Mouse (Mus musculus) heart, postnatal 4 days (tissue): ENCODE measurements around the gene Ino80d. TPM values are rescaled to one million over a fixed set of nuclear protein-coding genes. Genes with fewer than 3 reads are reported as not detected.

Experiments used
- DNase-seq: peaks from one replicate; pipeline ENCODE4 v3.0.0; 2021
- microRNA-seq, 2 experiments: library from miRNA; unstranded; fragments of <30 nt; microRNA quantifications; one replicate each; pipeline ENCODE4 v1.2.0; 2021 to 2022
- total RNA-seq, 2 experiments: library from RNA; stranded (reverse); gene quantifications; 2 replicates each; pipeline ENCODE4 v1.2.3; 2021

Gene Ino80d
- total RNA-seq, 2 experiments from 2014 or later, result 26.0 to 27.3 TPM

GRCm38 (mm10) chr1:62909126-62909525, 205.3 kb downstream of the Ino80d start:
- no peak for DNase-seq

GRCm38 (mm10) chr1:62908508-62908907, 206.0 kb downstream of the Ino80d start:
- DNase-seq, result no peak

Small RNA genes lying within 50 kb of the gene (microRNA-seq; reads per million reads assigned to microRNA genes)
- gene Gm24557 (0 reads per million in 2 experiments), gene Gm44468 (0 reads per million in 2 experiments)

Other genes starting within 250 kb of the Ino80d start
- gene Eef1b2, start 62.2 kb upstream of the Ino80d start, total RNA-seq, result 100 to 1,000 TPM; 497 to 542 TPM
- 100 to 1,000 TPM; 533 to 564 TPM for gene Ndufs1, start 62.2 kb upstream of the Ino80d start, total RNA-seq
- not detected for gene Gpr1, start 99.9 kb upstream of the Ino80d start, total RNA-seq
- gene Zdbf2, start 158.6 kb upstream of the Ino80d start, total RNA-seq, result 1 to 10 TPM; 4.6 to 5.7 TPM